Mouse (Mus musculus) gastrocnemius, postnatal 4 days (tissue): Measurements from ENCODE around the gene Fam71f2. TPM values are rescaled to one million over a fixed set of nuclear protein-coding genes. Genes with fewer than 3 reads are reported as not detected.

Experiments
- DNase-seq, 2 experiments: peaks; one replicate each; pipeline ENCODE4 v3.0.0; 2021 to 2022; ENCODE audit warnings: low spot score in 2 of 2, mixed read lengths in 2 of 2
- total RNA-seq, 2 experiments: library from RNA; stranded (reverse); gene quantifications; 2 replicates each; pipeline ENCODE4 v1.2.3; 2021

Gene Fam71f2
- total RNA-seq, 2 experiments from 2014 or later = 0.31 TPM; not detected in 1

- DNase-seq = no peak
Observed at GRCm38 (mm10) chr6:29276746-29277145, 2.6 kb upstream of the Fam71f2 start.

DNA sequence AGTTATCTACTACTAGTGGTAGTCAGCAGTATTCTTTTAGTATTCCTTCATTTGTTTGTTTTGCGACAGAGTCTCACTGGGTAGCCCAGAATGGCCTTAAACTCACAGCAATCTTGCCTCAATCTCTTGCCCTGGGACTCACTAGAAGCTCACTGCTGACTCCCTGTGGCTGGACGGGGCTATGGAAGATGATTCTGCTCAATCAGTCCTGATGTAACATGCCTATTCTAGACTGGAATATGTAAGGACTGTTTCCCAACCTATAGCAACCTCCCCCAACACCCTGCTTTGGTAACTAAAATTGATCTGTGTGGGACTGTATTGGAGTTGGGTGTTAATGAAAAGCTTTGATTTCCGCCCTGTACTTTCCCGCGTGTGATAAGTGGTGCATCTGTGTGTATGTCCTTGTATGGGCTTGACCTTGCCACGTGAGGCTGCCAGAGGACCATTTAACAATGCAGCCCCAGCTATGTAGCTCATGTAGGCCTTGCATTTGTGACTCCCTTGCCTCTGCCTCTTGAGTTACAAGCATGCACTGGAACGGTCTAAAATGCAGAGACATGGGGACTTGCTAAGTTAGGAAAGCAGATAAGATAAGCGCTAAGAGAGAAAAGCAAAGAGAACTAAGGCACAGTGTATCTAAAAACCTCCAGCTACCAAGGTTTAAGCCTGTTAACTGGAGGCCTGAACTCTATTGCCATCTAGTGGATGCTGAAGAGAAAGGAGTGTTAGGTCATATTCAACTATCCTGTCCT lies 703 bp upstream of the Fam71f2 start:
- peak in 1 of 2 experiments; percentile 34 for DNase-seq

- DNase-seq = no peak
Observed at GRCm38 (mm10) chr6:29280671-29281070, 1.3 kb downstream of the Fam71f2 start.

DNA sequence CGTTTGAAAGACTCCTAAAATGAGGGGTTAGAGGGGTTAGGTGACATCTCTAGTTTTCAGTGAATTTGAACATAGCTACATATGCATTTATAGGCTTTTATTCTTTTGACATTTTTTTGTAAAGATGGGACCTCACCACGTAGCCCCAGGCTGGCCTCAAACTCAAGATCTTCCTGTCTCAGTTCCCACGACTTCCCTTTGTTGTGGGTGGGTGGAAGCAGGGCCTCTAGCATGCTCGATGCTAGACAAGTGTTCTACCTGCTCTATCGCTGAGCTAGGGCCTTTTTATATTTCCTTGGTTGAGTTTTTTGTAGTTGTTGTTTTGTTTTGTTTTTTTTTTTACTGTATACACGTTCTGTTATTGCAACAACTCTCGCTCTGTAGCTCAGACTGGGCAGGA lies 7.5 kb downstream of the Fam71f2 start:
- no peak for DNase-seq

DNA sequence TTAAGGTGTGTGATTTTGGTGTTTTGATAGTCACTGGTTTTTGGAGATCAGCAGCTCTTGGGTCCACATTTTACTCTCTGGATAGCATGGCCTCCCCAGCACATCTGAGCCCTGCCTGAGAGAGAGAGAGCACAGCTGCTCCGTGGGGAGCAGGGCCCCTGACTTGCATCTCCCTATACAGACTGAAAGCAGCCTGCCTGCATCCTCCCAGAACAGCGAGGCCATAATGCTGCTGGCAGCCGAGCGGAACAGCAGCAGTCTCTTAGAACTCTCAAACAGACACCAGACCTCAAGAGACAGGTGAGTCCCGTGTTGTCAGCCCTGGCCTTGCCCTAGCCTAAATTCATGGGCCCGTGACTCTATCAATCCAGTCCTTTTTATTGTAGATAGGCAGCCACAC lies 8.1 kb downstream of the Fam71f2 start:
- DNase-seq = no peak

- no peak for DNase-seq
Observed at GRCm38 (mm10) chr6:29287944-29288343, 8.6 kb downstream of the Fam71f2 start.

- DNase-seq = no peak
Observed at GRCm38 (mm10) chr6:29288651-29289050, 9.3 kb downstream of the Fam71f2 start.

DNA sequence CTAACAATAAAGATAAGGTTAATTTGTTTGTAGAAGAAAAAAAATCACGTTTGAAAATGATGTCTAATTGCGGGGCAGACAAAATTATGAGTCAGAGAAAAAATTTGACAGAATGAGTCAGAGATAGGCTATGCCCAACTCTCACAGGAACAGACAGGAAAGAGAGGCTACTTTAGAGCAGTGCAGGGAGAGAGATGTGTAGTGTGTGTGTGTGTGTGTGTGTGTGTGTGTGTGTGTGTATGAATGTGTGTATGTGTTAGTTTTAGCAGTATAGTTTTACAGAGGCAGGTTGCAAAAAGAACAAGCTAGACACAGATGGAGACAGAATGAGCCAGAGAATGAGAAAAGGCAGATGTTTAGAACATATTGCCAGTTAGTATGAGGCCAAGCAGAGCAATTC lies 19.7 kb downstream of the Fam71f2 start:
- no peak for DNase-seq

- DNase-seq = no peak
Observed at GRCm38 (mm10) chr6:29303251-29303650, 23.9 kb downstream of the Fam71f2 start.

- DNase-seq = no peak
Observed at GRCm38 (mm10) chr6:29303726-29304125, 24.3 kb downstream of the Fam71f2 start.

- DNase-seq = no peak
Observed at GRCm38 (mm10) chr6:29305462-29305861, 26.1 kb downstream of the Fam71f2 start.

DNA sequence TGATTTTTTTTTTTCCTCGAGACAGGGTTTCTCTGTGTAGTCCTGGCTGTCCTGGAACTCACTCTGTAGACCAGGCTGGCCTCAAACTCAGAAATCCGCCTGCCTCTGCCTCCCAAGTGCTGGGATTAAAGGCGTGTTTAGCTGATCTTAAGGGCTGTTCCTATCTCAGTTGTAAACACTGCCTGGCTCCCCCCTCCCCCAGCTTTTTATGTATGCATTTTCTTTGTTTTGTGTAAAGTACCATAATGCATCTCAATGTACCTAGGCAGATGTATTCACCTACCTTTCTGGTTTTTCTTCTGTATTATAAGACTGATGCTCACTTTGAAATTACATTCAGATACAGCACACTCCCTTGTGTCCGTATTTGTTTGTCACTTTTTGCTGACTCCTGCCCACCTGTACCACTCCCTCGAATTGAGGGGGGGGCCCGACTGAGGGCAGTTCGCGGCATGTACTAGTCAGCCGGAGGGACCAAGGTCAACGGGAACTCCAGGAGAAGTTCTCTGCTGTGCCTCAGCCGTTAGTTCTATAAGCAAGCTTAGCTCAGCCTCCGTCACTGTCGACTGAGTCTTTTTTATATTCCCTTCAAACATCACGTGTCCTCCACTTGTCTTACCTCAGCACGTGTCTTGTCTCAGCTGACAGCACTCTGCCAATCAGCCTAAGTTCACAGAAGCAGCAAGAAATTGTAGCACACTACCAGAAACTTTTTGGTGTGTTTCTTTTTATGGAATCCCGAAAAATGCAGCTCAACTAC lies 29.6 kb downstream of the Fam71f2 start:
- no peak for DNase-seq

- no peak for DNase-seq
Observed at GRCm38 (mm10) chr6:29313690-29314202, 34.4 kb downstream of the Fam71f2 start.

- DNase-seq = no peak
Observed at GRCm38 (mm10) chr6:29317286-29317685, 37.9 kb downstream of the Fam71f2 start.

- DNase-seq = no peak
Observed at GRCm38 (mm10) chr6:29317941-29318340, 38.5 kb downstream of the Fam71f2 start.

- DNase-seq = peak in 1 of 2 experiments; percentile 23
Observed at GRCm38 (mm10) chr6:29318879-29319278, 39.5 kb downstream of the Fam71f2 start, which contains the start of gene Fam71f1. TSS of gene Fam71f1 (plus strand) at chr6:29319140.

DNA sequence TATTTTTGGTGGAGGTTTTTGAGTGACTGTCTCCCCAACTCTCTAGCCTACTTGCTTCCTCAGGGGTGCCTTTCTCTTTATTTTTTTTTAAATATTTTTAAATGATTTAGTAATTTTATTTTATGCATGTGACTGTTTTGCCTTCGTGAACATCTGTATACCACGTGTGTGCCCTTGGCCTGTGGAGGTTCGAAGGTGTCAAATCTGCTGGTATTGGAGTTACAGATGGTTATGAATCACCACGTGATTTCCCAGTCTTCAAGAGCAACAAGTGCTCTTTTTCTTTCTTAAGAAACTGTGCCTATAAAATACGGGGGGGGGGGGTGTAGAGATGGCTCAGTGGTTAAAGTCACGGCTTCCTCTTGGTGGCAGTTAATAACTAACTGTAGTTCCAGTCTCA lies 42.2 kb downstream of the Fam71f2 start:
- no peak for DNase-seq

DNA sequence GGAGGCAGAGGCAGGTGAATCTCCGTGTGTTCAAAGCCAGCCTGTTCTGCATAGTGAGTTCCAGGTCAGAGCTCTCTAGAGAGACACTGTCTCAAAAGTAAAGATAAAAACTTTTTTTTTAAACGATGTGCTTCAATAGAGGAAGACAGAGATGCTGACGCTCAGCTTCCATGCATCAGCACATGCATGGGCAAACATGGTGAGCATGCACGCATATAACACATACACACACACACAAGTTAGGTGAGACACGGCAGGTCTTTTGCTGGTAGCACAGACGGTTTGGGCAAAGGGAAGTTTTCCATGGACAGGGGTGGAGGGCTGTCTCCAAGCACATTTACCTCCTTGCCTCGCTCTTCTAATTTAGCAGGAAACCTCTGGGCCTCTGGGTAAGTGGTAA lies 42.8 kb downstream of the Fam71f2 start:
- no peak for DNase-seq

DNA sequence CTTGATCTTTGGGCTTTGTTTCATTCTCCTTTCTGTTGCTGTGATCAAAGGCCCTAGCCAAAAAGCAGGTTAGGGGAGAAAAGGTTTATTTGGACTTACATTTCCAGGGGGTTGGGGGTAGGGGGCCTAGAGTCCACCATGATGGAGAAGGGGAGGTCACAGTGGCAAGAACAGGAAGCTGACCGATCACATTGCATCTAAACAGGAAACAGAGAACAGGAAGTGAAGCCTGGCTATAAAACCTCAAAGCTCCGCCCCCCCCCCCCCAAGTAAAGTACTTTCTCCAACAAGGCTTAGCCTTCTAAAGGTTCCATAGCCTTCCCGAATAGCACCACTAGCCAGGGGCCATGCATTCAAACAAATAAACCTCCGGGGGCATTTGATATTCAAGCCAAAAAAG lies 43.3 kb downstream of the Fam71f2 start:
- DNase-seq = no peak

DNA sequence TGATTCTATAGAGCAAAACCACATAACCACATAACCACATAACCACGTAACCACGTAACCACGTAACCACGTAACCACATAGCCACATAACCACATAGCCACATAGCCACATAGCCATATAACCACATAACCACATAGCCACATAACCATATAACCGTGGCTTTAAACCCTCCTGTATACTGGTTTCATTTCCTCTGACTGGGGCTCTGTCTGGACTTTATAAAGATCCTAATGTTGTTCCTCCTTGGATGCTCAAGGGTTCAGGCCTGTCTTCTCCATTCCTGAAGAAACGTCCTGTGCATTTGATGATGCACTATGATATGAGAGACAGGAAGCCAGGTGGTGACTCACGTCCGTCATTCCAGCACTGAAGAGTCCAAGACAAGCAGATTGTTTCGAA lies 47.6 kb downstream of the Fam71f2 start:
- DNase-seq = no peak

- no peak for DNase-seq
Observed at GRCm38 (mm10) chr6:29329514-29329913, 50.1 kb downstream of the Fam71f2 start.
